Mouse (Mus musculus) spleen, postnatal 36 days (tissue): ENCODE results near the gene Chml.

Source experiments
- DNase-seq, 2 experiments: peaks; one replicate each; pipeline ENCODE4 v3.0.0; 2022; ENCODE audit warnings: low spot score in 2 of 2, mixed read lengths in 1 of 2

The Chml gene

DNA sequence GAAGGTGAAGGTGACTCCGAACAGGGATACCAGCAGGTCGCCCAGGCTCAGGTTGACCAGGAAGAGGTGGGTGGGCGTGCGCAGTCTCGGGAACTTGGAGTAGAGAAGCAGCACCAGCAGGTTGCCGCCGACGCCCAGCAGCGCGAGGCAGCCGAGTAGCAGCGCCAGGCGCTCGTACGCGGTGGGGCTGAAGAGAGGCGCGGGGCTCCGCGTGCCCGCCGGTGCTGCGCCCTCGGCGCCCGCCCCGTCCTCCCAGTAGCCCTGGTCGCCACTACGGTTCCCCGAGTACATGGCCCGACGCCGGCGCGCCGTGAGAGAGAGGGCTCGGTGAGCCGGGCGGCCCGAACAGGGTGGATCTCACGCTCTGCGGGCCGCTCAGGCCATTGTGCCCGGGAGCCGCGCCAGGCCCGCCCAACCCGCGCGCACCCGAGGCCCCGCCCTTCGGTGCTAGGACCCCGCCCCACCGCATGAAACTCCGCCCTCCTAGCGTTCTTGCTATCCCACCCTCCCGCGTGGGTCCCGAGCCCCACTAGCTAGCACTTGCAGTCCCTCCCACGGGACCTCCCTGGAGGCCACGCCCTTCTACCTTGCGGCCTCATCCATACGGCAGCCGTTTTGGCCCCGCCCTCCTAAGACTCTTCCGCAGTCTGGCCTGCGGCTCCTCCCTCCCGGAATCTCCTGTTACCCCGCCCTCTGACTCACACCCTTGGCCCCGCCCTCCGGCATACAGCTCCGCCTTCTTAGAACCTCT is at the start of gene Chml, which contains the start of gene Opn3:
TSS of gene Chml (minus strand) at position 656 of the 751 bp plus-strand sequence.
TSS of gene Opn3 (minus strand) at position 531 of the 751 bp plus-strand sequence.
- DNase-seq, result peak; percentile 100

DNA sequence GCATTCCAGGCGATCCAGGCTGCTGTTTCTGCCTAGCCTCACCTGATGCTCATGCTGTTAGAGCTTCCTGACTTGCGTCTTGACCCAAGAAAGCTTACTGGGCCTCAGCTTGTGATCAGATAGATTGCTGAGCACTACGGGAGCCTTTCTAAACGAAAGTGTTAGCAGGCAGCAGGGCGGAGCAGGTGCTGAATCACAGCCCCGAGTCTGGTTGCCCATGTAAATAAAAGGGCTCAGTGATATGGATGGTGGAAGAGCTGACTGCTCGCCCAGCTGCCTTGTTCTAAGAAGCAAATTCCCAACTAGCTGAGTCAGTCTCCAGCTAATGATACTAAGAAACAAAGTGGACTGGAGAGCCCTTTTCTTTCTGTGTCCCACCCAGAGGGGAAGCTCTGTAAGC is 33.1 kb upstream of the Chml start:
- no peak for DNase-seq

DNA sequence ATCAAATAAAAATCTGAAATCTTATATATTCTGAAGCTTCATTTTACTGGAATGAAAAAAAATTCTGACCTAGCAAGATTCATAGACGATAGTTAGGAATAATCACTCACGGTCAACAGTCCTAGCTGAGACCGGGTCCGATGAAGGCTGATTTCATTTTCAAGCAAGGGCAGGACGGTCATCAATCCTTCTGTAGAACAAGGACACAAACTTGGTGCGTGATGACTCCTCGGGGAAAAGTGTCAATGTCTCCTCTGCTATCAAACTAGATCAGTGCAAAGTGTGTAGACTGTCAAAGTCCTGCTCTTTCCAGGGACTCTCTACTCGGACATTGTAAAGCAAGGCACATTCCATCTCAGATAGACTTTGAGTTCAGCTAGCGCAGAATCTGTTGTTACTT is 24.1 kb upstream of the Chml start:
- no peak for DNase-seq

DNA sequence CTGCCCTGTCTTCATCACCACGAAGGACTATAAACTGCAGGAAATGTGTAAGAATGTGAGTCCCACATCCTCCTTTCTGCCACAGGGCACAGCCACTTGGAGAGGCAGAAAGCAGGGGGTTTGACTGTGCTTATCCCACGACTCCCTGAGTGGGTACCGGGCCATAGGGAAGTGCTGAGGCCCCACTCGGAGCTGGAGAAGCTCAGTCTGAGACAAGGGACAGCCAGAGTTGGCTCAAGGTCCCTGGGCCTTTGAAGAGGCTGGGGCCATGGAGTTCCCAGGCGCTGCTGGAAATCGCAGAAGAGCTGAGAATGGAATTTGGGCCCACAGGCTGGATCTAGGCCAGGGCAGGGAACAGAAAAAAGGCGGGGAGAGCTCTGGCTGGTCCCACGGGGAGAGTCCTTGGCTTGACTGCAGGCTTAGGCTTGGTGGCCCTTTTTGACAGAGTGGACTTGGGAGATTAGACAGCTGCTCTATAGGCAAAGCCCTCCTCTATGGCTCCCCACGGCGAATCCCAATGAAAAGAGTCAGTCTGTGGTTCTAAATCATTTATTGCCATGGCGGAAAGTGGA is 19.7 kb upstream of the Chml start:
- no peak for DNase-seq

DNA sequence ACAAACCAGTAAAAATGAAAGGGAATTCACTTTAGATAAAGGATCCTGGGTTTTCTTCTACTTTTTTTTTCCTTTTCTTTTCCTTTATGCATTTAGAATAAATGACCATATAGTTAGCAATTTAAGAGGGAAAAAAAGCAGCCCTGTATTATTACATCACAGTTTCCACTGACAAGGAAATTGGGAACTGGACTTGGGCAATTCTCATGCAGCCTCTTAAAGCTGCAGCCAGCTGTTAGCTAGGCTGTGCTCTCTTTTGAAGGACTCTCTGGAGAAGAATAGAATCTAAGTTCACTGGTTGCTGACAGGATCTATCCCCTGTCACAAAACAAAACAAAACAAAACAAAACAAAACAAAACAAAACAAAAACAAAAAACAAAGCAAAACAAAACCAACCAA is 15.3 kb upstream of the Chml start:
- no peak for DNase-seq

DNA sequence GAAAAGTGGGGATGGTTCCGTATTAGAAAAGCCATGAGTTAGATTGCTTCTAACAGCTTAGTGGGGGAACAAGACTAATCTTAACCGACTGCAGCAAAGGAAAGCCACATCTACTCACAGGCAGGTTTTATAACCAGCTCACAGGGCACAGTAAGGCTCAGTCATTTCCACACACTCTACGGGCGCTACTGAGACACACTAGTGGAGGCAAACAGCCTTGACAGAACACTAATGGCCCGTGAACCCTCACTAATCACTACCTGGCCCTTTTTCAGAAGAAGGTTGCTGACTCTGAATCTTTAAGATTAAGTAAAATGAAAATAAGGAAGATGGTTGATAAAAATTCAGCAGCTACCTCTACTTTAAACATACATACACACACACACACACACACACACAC is 14.9 kb upstream of the Chml start:
- no peak for DNase-seq

DNA sequence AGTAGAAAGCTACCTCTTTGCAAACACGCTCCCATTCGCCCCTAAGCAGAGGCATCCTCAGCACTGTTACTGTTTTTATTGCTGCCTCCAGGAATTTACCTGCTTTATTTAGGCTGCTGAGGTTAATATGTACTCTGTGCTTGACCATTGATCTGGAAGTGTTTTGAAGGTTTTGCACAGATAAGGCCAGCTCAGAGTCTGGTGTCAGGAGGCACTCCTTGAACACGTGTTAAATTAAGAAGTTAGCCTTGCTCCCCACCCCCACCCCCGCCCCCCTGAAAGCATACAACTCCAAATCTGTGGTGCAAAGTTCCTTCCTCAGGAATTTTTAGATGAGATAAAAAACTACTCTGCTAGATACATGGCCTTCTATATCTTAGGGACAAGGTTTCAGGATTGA is 8.4 kb upstream of the Chml start:
- no peak for DNase-seq

DNA sequence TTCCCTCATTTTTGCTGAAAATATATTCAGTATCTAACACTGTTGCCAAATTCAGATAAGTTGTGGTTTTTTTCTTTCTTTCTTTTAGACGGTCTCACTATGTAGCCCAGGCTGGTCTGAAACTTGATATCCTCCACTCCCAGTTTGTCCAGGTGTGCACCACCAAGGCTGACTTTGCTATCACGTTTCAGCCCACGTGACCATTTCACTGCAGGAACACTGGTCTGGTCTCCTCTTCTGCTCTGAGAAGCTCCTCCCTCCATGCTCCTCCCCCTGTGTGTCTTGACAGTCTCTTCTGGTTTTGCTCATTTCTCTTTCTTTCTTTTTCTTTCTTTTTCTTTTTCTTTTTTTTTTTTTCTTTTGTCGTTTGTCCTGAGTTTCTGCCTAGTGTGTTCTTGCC is 7.1 kb upstream of the Chml start:
- no peak for DNase-seq

DNA sequence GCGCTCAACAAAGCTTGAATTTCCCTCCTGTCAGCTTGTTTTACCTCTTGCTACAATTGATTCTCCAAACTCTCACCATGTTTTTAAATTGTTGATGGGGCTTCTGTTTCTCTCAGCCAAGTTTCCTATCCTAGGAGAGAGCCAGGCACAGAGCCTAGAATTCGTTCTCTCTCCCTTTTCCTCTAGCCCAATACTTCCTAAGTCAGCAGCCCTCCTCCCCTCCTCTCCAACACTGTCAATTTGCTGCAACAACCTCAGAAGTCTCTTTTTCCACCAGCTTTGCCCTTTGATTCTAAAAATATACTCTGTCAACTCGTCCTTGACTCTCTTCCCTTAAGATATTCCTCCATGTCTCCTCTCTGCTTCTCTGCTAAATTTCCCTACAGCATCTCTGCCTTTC is 6.7 kb upstream of the Chml start:
- no peak for DNase-seq

DNA sequence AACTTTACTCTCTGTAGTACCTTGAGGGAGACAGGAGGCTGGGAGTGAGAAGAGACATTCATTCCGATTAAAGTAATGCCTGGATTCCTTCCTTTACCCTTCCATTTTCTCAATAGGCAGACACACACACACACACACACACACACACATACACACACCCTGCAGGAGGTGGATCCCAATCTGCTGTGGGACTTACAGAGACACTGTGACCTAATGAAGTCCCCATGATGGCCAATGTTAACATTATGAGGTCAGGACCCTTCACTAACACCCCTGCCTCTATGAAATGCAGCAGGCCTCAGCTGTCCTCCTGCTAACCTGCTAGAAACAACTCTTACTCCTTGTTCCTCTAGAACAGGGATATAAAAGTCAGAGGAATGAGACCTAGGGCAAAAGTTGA is 5.6 kb upstream of the Chml start, which contains the start of gene Wdr64:
TSS of gene Wdr64 (plus strand) at position 301 of the 400 bp plus-strand sequence.
- DNase-seq, result no peak

DNA sequence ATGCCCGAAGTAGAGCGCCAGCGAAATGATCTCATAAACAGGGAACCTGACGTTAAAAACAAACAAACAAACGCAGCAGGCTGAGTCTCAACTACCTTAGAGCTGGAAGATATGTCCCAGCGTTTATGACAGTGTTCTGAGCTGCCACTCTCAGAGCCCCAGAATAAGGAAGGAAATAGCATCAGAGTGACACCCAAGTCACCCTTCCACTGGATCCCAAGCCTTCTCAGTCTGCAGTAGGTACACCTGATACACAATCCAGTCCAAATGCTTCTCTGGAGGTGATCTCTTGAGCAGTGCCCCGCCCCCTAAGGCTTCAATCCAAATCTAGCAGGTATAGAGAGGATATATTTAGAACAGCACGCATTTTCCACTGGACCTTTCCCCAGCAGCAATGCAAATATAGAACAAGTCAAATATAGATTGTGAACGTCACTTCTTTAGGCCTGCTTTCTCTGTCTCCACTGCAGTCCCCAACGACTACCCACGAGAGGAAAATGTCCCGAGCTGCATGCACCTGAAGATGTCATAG is 794 bp upstream of the Chml start:
- DNase-seq, result no peak

DNA sequence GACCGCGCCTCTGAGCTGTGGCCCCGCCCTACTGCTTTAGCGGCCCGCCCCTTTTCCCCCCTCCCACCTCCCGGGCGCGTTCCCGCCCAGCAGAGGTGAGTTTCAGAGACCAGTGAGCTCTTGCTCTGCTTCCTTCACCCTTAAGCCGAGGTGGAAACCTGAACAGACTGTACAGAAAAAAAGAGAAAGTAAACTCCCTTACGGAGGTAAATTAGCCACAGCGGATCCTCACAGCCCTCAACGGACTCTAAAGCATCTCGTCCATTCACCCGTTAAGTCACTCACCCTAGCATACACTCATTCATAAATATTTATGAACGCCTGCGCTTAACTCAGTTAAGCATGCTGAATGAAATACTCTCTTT is 278 bp upstream of the Chml start:
- no peak for DNase-seq

DNA sequence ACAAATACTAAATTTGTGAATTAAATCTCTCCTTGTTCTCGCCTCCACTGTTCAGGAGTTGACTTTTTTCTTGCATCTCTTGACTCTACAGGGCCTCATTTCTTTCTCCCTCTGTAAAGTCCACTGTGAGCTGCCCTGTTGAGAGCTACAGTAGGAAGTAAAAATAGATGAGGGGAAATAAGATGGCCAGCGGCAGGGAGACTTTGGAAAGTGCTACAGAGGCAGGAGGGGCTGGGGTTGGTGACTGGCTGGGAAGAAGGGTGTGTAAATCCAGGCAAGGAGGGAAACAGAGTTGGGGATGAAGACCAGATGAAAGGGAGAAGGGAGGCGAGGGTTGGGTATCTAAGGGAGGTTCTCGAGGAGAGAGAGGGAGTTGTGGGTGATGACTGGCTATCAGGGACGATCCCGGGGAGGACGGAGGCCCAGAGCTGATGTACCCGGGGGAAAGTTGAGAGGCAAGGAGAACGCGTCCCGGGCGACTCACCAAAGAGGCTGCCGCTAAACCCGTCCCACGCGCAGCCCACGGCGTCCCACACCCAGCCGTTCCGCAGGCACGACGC is 935 bp downstream of the Chml start:
- no peak for DNase-seq

DNA sequence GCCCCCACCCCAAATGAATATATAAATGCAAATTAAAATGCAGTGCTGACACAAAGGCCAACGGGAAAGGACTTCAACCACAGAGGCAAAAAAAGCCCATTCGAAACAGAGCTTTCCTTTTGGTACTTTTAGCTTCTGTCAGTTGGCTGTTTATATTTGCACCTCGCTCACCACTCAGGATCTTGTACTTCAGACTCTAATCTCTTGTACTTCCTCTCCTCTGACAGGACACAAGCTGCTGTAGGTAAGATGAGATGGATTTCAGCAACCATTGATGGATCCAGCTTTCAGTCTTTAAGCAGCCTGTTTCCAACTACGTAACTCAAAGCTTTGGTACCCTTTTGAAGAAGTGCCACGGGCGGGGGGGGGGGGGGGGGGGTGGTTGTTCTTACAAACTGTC is 11.7 kb downstream of the Chml start:
- no peak for DNase-seq

DNA sequence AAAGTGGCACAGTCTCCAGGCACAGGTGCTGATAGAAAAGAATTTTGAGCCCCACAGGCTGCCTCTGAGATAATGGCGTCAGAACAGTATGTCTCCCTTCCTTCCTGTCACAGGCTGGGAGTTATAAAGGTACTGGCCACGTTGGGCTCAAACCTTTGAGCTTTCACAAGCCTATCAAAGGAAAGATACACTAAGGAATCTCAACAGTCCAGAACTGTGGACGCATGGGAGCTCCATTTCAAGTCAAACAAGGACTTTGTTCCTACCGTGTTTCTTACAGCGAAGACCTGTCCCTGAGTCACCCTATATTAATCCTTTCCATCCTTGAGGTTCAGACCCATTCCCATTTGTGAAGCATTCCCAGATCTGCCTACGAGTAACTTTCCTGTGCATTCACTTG is 15.2 kb downstream of the Chml start:
- no peak for DNase-seq

DNA sequence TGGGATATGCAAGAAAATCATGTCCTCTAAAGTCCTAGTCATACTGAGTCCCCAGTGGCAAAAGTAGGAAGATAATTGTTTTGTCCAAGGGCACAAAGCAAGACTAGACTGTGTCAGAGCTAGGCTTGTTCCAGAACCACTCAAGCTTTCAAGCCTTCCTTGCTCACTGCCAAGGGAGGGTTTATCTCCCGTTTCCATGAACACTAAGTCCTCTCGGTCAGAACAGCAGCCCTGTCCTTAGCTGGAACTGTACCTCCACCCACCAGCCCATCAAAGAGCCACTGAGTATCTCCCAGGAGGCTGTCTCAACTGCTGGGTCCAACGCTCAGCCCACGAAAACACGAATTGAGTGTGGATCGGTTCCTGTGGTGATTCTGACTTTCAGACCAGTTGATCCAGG is 17.6 kb downstream of the Chml start:
- DNase-seq, result no peak

DNA sequence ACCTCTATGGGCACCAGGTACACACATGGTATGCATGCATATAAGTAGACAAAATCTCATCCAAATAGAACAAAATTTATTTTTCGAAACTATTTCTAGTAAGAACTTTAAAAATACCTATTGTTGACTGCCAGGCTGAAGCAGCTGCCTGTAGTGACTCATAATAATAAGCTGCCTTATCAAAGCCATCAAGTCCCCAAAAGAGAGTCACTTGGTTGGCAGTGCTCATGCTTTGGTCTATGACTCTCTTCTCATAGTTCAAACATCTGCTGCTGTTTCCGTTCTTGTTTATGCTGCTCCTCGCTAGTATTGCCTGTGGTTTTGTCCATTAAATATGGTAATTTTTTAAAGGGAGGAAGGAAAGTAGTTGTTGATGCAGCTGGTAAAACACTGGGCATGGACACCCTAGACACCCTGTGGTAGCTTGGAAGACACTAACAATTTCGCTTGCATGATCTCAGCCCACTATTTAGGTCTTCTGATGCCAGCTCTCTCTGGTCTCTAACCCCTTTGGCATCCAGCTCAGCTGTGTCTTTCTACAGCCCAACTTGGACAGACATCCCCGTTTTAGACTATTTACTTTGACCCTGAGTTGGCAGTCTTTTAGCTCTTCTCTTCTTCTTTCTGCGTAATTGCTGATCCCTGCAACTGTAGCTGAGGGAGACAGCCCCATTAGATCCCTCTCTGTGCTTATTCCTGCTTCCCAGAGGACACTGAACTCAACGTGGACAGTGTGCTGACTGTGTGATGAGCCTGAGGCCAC is 19.0 kb downstream of the Chml start:
- DNase-seq, result no peak

DNA sequence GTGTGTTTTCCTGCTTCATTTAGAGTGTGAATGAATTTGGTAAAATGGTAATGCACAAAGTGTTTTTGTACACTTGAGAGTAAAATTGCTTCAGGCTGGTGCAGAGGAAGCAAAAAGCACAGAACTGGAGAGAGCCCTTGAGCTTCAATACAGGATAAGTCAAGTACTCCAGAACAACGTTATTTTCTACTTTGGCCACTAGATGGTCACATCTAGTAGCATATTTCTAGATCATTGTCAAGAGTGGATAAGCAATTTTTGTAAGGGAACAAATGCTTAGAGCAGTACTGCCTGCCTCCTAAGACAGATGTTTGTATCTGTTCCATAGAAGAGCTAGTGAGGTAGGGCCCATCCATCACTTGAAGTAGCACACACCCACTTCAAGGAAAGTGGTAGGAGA is 21.1 kb downstream of the Chml start:
- no peak for DNase-seq

DNA sequence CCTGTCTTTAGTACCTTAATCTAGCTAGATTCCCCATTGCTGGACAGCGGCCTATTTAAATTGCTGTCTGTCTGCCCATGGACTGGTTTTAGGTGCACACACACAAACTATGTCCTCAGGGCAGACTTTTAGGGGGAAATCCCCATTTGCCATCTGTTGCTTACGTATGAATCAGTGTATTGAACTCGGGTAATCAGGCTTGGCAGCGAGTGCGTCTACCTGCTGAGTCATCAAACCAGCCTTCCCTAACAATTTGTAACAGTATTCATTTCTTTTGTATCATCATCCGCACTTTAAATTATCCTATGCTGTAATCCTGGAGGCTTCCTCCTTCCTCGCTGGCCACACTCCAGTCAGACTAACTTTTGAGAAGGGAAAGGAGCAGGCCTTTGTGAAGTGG is 22.7 kb downstream of the Chml start:
- DNase-seq, result no peak

DNA sequence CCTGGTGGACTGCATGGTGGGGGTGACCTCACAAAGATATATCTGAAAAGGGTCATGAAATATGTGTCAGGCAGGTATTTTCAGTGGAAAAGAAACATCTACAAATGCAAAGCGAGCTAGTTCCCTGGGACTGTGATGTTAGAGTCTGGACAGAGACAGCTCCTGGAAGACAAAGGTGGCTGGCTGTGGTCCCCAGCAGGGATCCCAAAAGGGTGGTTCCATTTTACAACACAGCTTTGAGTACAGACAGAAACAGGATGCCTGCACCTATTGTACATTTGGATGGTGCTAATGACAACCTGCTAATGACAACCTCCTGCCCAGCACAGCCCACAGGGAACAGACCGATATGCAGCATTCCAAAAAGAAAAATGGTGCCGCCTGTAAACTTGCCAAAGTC is 23.2 kb downstream of the Chml start:
- DNase-seq, result no peak

DNA sequence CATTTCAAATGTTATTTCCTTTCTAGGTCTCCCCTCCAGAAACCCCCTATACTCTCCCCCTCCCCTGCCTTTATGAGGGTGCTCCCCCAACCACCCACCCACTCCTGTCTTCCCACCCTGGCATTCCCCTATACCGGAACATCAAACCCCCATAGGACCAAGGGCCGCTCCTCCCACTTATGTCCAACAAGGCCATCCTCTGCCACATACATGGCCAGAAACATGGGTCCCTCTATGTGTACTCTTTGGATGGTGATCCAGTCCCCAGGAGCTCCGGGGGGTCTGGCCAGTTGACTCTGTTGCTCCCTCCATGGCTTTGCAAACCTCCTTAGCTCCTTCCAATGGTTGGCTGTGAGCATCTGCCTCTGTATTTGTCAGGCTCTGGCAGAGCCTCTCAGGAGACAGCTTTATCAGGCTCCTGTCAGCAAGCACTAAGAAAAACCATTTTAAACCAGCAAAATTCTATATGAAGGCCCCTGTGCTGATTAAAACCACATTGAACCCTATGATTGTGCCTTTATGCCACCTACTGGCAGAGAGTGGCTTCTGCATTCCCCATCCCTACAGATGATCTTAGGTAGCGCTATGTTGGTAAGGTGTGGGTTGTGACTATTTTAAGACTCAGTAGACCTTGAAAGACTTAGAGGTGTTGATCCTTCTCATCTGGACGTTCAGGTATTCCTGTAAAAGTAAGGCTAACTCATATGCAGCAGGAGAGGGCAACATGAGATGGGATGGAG is 23.9 kb downstream of the Chml start:
- DNase-seq, result peak; percentile 56 to 58

DNA sequence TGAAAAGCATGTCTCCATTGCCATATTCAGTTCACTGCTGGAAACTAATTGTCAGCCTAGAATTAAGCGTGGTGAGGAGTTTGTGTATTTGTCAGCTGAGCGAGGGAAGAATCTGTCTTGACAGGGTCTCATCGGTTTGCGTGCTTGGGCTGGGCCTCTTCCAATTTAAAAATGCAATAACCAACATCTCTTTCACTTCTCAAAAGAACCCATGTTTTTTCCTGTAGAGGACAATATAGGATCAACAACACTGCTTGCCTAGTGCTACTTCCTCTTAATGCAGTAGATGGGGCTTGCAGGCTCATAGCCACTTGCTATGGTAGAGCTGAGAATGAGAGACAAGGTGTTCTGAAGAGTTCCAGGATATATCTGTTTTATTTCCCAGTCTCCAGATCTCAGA is 32.8 kb downstream of the Chml start:
- DNase-seq, result peak; percentile 67 to 75
